Mouse (Mus musculus): ENCODE results near the gene Cirbp.

Gene Cirbp

GRCm38 (mm10) chr10:80165392-80166128 is at the start of gene Cirbp:
Cirbp (plus strand) TSS chr10:80165985.
- DNase-seq (ENCODE audit: low spot score): peak; percentile 61

GRCm38 (mm10) chr10:80116563-80116926 is 49.2 kb upstream of the Cirbp start:
- DNase-seq (ENCODE audit: low spot score): peak; percentile 47

GRCm38 (mm10) chr10:80116927-80117691 is 48.7 kb upstream of the Cirbp start:
- peak; percentile 35 for DNase-seq (ENCODE audit: low spot score)

DNA sequence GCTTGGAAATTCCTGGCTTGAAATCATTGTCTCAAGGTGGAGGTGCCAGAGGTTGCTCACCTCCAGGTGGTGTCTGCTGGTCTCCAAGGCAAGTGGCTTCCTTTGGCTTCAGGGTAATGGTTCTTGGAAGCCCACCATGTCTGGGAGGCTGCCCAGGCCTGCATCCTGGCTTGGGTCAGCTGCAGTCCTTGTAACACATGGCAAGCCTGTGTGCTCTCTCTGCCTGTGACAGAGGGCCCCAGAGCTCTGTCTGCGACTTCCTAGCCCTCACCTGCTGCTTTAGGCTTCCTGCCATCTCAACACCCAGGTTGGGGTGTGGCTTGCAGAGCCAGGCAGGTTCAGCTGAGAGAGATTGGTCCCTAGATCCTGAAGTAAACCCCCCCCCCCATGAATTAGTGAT is 48.0 kb upstream of the Cirbp start:
- DNase-seq (ENCODE audit: low spot score): no peak

DNA sequence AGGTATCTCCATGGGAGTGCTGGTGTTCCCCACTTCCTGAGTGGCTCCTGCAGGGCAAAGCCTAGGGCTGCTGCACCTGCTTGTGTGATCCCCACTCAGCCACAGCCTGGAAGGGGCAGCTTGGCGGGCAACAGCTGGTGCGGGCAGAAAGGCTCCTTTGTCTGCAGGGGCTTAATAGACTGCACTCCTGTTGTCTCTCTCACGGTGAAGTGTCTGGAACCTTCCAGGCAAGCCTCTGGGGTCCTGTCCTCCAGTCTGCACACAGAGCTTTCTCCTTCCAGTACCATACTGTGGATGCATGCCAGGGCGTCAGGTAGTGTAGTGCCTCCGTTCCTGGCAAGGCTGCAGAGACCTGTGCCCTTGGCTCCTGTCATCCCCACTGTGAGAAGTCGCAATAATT is 47.2 kb upstream of the Cirbp start:
- no peak for DNase-seq (ENCODE audit: low spot score)

DNA sequence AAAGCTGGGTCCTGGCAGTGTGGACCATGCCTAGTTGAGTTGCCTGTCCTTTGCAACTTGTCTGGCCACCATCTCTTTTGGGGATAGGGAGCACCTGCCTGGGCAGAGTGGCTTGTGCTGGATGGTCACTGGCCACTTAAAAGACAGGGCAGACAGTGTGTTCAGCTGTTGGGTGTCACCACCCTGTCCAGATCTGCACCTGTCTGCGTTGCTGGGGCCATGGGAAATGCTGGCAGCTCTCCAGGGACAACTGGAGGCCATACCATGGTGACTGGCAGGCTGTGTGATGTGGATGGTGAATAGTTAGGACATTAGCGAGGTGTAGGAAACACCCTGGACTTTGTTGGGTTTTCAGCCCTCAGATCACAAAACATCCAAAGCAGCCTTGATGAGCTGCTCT is 45.6 kb upstream of the Cirbp start:
- DNase-seq (ENCODE audit: low spot score): no peak

DNA sequence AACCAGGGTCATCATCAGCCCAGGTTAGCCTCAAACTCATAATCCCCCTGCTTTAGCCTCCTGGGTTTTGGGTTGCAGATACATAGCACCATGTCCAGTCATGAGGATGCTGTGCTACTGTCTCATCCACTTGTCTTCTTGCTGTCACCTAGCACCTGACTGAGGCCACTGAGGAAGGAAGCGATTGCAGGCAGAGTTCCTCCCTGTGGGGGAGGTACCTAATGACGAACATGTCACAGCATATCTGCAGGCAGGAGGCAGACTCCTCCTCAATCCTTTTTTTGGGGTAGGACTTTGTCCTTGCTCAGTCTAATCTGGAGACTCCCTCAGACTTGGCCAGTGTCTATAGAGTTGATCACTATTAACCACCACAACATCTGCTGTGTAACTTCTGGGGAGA is 44.1 kb upstream of the Cirbp start:
- no peak for DNase-seq (ENCODE audit: low spot score)

- no peak for DNase-seq (ENCODE audit: low spot score)
These were observed 41.7 kb upstream of the Cirbp start for GRCm38 (mm10) chr10:80123932-80124562.

DNA sequence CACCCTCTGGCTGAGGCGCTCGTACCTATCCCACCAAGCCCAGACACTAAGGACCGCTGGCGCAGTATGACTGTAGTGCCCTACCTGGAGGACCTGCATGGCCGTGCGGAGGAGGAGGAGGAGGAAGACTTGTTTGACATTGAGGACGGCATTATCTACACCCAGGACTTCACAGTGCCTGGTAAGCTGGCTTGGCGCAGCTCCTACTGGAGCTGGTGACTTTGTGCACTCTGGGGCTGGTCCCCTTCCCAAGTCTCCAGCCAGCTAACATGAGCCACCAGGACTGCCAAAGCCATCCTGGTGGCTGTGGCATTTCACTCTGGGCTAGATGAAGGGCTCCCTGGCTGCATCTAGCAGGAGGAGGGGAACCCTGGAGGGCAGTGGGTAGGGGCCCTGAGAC is 37.9 kb upstream of the Cirbp start:
- DNase-seq (ENCODE audit: low spot score): no peak

DNA sequence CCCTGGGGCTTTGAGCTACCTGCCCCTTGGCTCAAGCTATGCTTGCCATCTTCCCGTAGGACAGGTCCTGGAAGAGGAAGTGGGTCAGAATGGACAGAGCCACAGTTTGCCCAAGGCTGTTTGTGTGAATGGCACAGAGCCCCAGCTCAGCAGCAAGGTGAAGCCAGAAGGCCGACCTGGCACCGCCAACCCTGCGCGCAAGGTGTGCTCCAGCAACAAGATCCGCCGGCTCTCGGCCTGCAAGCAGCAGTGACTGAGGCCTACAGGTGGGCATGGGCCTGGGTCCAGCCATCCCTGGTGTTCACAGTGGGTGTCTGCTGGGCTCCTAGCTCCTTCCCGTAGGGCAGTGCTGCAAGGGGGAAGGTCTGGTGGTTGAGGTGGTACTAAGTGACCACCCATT is 35.9 kb upstream of the Cirbp start:
- DNase-seq (ENCODE audit: low spot score): no peak

- DNase-seq (ENCODE audit: low spot score): no peak
These were observed 35.3 kb upstream of the Cirbp start for GRCm38 (mm10) chr10:80130403-80131031.

GRCm38 (mm10) chr10:80131316-80131951 is 34.4 kb upstream of the Cirbp start:
- peak; percentile 74 for DNase-seq (ENCODE audit: low spot score)

DNA sequence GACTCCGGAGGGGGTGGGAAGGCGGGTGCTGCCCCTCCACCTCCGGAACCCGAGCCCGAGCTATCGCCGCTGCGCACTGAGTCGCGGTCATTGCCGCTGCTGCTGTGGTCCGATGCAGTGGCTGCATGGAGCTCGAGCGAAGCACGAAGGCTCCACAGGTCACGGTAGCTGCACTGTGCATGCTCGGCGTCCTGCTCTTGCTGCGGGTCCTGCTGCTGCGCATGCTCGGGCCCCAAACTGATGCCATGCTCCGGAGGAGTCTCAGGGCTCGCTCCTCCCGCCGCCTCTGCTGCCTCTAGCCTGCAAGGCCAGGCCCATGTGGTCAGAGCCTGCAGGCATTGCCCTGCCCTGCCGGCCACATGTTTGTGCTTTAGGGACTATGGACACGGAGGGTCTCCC is 33.8 kb upstream of the Cirbp start:
- DNase-seq (ENCODE audit: low spot score): peak; percentile 42

GRCm38 (mm10) chr10:80133226-80133849 is 32.4 kb upstream of the Cirbp start:
- no peak for DNase-seq (ENCODE audit: low spot score)

GRCm38 (mm10) chr10:80134421-80134820 is 31.4 kb upstream of the Cirbp start:
- no peak for DNase-seq (ENCODE audit: low spot score)

- DNase-seq (ENCODE audit: low spot score): no peak
These were observed 30.6 kb upstream of the Cirbp start for GRCm38 (mm10) chr10:80135161-80135560.

- DNase-seq (ENCODE audit: low spot score): no peak
These were observed 30.1 kb upstream of the Cirbp start for GRCm38 (mm10) chr10:80135641-80136040.

DNA sequence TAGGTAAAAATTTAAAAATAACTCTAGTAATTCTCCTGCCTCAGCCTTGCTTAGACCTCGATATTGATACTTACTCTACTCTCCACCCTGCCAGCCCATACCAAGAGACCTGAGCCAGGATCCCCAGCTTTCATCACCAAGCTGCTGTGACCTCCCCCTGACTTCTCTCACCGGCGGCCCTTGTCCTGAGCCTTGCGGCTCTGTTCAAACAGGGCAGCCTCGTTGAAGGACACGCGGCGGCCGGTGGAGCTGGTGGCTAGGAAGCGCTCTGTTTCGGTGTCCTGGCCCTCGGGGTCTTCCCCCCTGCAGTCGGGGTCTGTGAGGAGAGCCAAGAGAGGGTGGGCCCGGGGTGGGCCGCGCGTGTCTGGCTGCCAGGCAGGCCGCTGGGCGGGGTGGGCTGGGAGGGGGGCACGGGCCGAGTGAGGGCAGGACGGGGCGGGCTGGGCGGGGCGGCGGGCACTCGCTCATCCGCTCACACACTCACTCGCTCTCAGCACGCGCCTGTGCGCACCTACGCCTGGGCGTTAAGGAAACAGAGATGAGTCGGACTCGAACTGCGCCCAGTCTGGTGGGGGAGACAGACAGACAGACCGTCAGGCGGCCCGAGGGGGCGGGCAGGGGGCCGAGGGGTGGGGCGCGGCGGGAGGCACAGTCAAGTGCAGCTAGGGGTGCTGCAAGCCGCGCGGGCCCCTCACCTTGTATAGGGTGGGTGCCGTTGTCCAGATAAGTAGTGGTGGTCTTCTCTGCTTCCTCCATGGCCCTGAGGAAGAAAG is 29.4 kb upstream of the Cirbp start:
- DNase-seq (ENCODE audit: low spot score): no peak

DNA sequence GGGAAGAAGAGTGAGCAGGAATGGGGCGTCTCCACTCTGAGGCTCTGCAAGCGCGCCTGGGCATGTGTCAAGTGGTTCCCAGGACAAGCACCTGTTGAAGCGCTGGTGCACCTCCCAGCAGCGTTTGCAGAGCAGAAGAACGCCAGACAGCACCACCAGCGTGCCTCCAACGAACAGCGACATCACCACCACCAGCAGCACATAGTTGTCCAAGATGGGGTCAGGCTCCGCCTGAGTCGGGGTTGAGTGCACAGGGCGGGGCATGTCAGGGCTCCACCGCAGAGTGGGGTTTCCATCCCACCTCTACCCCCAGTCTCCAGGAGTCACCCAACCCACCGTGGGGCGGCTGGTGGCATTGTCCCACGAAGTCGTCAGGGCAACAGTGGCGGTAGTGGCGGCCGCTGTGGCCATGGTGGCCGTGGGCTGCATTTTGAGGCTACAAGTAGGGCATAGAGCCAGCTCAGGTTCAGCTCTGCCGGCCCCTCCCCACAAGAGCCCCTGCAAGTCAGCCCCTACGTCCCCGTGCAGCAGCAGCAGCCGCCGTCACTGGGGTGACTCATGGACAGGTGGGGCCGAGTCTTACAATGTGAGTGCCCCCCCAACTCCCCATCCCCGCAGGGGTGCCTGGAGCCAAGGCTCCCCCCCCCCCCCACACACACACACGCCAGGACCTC is 28.7 kb upstream of the Cirbp start:
- DNase-seq (ENCODE audit: low spot score): no peak

All from embryo, embryonic 10.5 days (tissue).